Mouse (Mus musculus): ENCODE measurements around the gene Sesn1.
"Not testable (repeated sequence)": the region's sequence is repeated elsewhere in the genome, so short reads cannot be mapped to it uniquely, and the experiment has no call there.

Gene Sesn1

GRCm38 (mm10) chr10:41893433-41894411 is 84.0 kb downstream of the Sesn1 start:
- in situ Hi-C loops (cut with MboI; ENCODE audit: unreplicated experiment in 2 of 2), result loop anchor here in 1 of 2 experiments (10.0 kb wide), 2 partner anchors 81 to 381 kb away; partner anchors contain the start of gene Foxo3

- in situ Hi-C loops (cut with MboI; ENCODE audit: unreplicated experiment in 2 of 2), result loop anchor here in 1 of 2 experiments (10.0 kb wide), 2 partner anchors 78 to 378 kb away; partner anchors contain the start of gene Foxo3
These were observed 86.7 kb downstream of the Sesn1 start for GRCm38 (mm10) chr10:41896425-41896824.

- in situ Hi-C loops (cut with MboI; ENCODE audit: unreplicated experiment in 2 of 2), result loop anchor here in 1 of 2 experiments (10.0 kb wide), 2 partner anchors 78 to 378 kb away; partner anchors contain the start of gene Foxo3
These were observed 87.1 kb downstream of the Sesn1 start for GRCm38 (mm10) chr10:41896865-41897264.

GRCm38 (mm10) chr10:41901456-41901855 is 91.7 kb downstream of the Sesn1 start:
- in situ Hi-C loops (cut with MboI; ENCODE audit: unreplicated experiment in 2 of 2), result no loop called here

GRCm38 (mm10) chr10:41901864-41902263 is 92.1 kb downstream of the Sesn1 start:
- in situ Hi-C loops (cut with MboI; ENCODE audit: unreplicated experiment in 2 of 2), result no loop called here

- in situ Hi-C loops (cut with MboI; ENCODE audit: unreplicated experiment in 2 of 2), result no loop called here
These were observed 97.7 kb downstream of the Sesn1 start for GRCm38 (mm10) chr10:41907473-41907872.

GRCm38 (mm10) chr10:41907950-41908349 is 98.2 kb downstream of the Sesn1 start:
- in situ Hi-C loops (cut with MboI; ENCODE audit: unreplicated experiment in 2 of 2), result no loop called here

- in situ Hi-C loops (cut with MboI; ENCODE audit: unreplicated experiment in 2 of 2), result no loop called here
These were observed 99.2 kb downstream of the Sesn1 start for GRCm38 (mm10) chr10:41908899-41909298.

GRCm38 (mm10) chr10:41912290-41912994 is 102.7 kb downstream of the Sesn1 start:
- in situ Hi-C loops (cut with MboI; ENCODE audit: unreplicated experiment in 2 of 2), result no loop called here

GRCm38 (mm10) chr10:41926726-41927125 is 117.0 kb downstream of the Sesn1 start:
- in situ Hi-C loops (cut with MboI; ENCODE audit: unreplicated experiment in 2 of 2), result no loop called here

GRCm38 (mm10) chr10:41930966-41931365 is 121.2 kb downstream of the Sesn1 start:
- in situ Hi-C loops (cut with MboI; ENCODE audit: unreplicated experiment in 2 of 2), result no loop called here

GRCm38 (mm10) chr10:41931962-41932361 is 122.2 kb downstream of the Sesn1 start:
- in situ Hi-C loops (cut with MboI; ENCODE audit: unreplicated experiment in 2 of 2), result no loop called here

GRCm38 (mm10) chr10:41932943-41933342 is 123.2 kb downstream of the Sesn1 start:
- in situ Hi-C loops (cut with MboI; ENCODE audit: unreplicated experiment in 2 of 2), result no loop called here

GRCm38 (mm10) chr10:41933536-41933935 is 123.8 kb downstream of the Sesn1 start:
- in situ Hi-C loops (cut with MboI; ENCODE audit: unreplicated experiment in 2 of 2), result no loop called here

GRCm38 (mm10) chr10:41934633-41935475 is 125.1 kb downstream of the Sesn1 start:
- in situ Hi-C loops (cut with MboI; ENCODE audit: unreplicated experiment in 2 of 2), result no loop called here

GRCm38 (mm10) chr10:41935476-41935829 is 125.7 kb downstream of the Sesn1 start:
- in situ Hi-C loops (cut with MboI; ENCODE audit: unreplicated experiment in 2 of 2), result no loop called here

GRCm38 (mm10) chr10:41936100-41936499 is 126.4 kb downstream of the Sesn1 start:
- in situ Hi-C loops (cut with MboI; ENCODE audit: unreplicated experiment in 2 of 2), result no loop called here

GRCm38 (mm10) chr10:41937176-41937575 is 127.4 kb downstream of the Sesn1 start:
- in situ Hi-C loops (cut with MboI; ENCODE audit: unreplicated experiment in 2 of 2), result no loop called here

- in situ Hi-C loops (cut with MboI; ENCODE audit: unreplicated experiment in 2 of 2), result no loop called here
These were observed 129.4 kb downstream of the Sesn1 start for GRCm38 (mm10) chr10:41939090-41939489.

GRCm38 (mm10) chr10:41952354-41952753 is 142.6 kb downstream of the Sesn1 start:
- in situ Hi-C loops (cut with MboI; ENCODE audit: unreplicated experiment in 2 of 2), result not testable (repeated sequence)
